Mouse (Mus musculus) hindbrain, postnatal 0 days (tissue): ENCODE measurements at regions not wholly inside any gene's neighbourhood (a gene's known extent, or its start where the extent isn't known, plus 50 kb on each side); places are given as distances from the start of the nearest gene placed in this dataset.

Experiments
- ATAC-seq: fragments of 200-750 bp; cut with Nextera tagmentation; 2 replicates; pipeline ENCODE4 v1.8.0; 2017; ENCODE audit warnings: mild to moderate bottlenecking, moderate TSS enrichment, moderate library complexity
- DNase-seq: peaks from one replicate; pipeline ENCODE4 v3.0.0-alpha.2; 2015; ENCODE audit warnings: low spot score
- H3K27ac ChIP-seq: fragments of 300-500 bp; sonication (generic); 2 replicates; pipeline ENCODE4 v1.5.1; 2014; ENCODE audit warnings: mild to moderate bottlenecking
- H3K27me3 ChIP-seq: fragments of 300-500 bp; sonication (generic); 2 replicates; pipeline ENCODE4 v1.6.1; 2014; ENCODE audit warnings: low read length, mixed read lengths; ENCODE audit not compliant: insufficient read depth
- H3K36me3 ChIP-seq: fragments of 300-500 bp; sonication (generic); 2 replicates; pipeline ENCODE4 v1.6.1; 2014; ENCODE audit warnings: low read length, mixed read lengths; ENCODE audit not compliant: insufficient read depth
- H3K4me1 ChIP-seq: fragments of 300-500 bp; sonication (generic); 2 replicates; pipeline ENCODE4 v1.6.1; 2014; ENCODE audit warnings: antibody characterized with exemption, low read length, mixed read lengths; ENCODE audit not compliant: insufficient read depth
- H3K4me2 ChIP-seq: fragments of 300-500 bp; sonication (generic); 2 replicates; pipeline ENCODE4 v1.6.1; 2014; ENCODE audit warnings: low read depth, mild to moderate bottlenecking, low read length, moderate library complexity, mixed read lengths
- H3K4me3 ChIP-seq: fragments of 300-500 bp; sonication (generic); 2 replicates; pipeline ENCODE4 v1.5.1; 2014; ENCODE audit warnings: low read length
- H3K9ac ChIP-seq: fragments of 300-500 bp; sonication (generic); replicated peaks from 2 replicates; pipeline ENCODE4 v1.6.1; 2014; ENCODE audit warnings: mild to moderate bottlenecking, low read length, moderate library complexity, mixed read lengths
- H3K9me3 ChIP-seq: fragments of 300-500 bp; sonication (generic); 2 replicates; pipeline ENCODE4 v1.6.1; 2016; ENCODE audit warnings: low read length, mixed read lengths
- CTCF ChIP-seq: IDR thresholded peaks from 2 replicates; pipeline ENCODE4 v1.5.1; 2016; ENCODE audit warnings: antibody characterized with exemption, control low read depth, low read depth
- WGBS: fragments of 180-500 bp; shearing (Covaris S2); extraction: QIAGEN DNeasy Blood & Tissue Kit; methylation state at CpG from one replicate; pipeline ENCODE4 v1.1.7; 2014; 5-methylcytosine and 5-hydroxymethylcytosine counted together

- Histone ChIP-seq H3K4me2 (no peak overlapping the region), H3K4me1 (no peaks in the 10 kb centered on the region), H3K9me3 (no peaks in the 10 kb centered on the region), H3K27ac (no peak overlapping the region), H3K27me3 (no peaks in the 10 kb centered on the region), H3K4me3 (no peak overlapping the region), H3K9ac (no peak overlapping the region), H3K36me3 (no peaks in the 10 kb centered on the region)
- WGBS, result 95% methylated on average over 1 of the region's 1 CpGs
- no peak for ATAC-seq
- no peak for TF ChIP-seq CTCF
- DNase-seq, result no peak
Measured at GRCm38 (mm10) chr10:37589009-37589408, 450.3 kb upstream of the Marcks start.

GRCm38 (mm10) chr10:37571171-37571570 lies 432.5 kb upstream of the Marcks start:
- WGBS, result 72% methylated on average over 2 of the region's 2 CpGs
- no peak for TF ChIP-seq CTCF

DNA sequence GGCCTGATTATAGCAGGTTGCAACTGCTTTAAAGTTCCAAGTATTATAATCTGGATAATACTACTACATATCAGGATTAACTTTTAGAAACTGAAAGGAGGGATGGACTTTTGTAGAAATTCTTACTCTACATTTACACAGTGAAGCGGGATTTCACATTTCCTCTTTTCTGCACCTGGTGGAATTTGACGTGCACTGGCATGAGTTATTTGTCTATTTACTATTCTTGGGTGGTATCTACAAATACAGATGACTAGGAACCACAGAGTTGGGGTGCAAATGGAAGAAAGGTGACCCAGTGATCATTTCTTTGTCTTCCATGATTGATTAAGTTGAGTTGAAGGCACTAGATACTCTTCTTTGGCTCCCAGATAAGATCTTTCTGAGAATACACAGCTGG lies 423.0 kb upstream of the Marcks start:
- Histone ChIP-seq H3K36me3 (no peaks in the 10 kb centered on the region), H3K4me3 (no peak overlapping the region), H3K27ac (no peak overlapping the region), H3K4me1 (no peaks in the 10 kb centered on the region), H3K4me2 (no peak overlapping the region), H3K9ac (no peak overlapping the region), H3K27me3 (no peaks in the 10 kb centered on the region), H3K9me3 (no peaks in the 10 kb centered on the region)
- no peak for DNase-seq
- no peak for TF ChIP-seq CTCF
- 93% methylated on average over 2 of the region's 2 CpGs for whole genome bisulfite sequencing
- ATAC-seq, result no peak

More at GRCm38 (mm10) chr10:37571171-37571570, 432.5 kb upstream of the Marcks start:
- Histone ChIP-seq H3K9ac (no peak overlapping the region), H3K27ac (no peak overlapping the region), H3K4me2 (no peak overlapping the region), H3K36me3 (no peaks in the 10 kb centered on the region), H3K9me3 (no peaks in the 10 kb centered on the region), H3K4me1 (no peaks in the 10 kb centered on the region), H3K4me3 (no peak overlapping the region), H3K27me3 (no peaks in the 10 kb centered on the region)
- DNase-seq (no peak), ATAC-seq (no peak)

DNA sequence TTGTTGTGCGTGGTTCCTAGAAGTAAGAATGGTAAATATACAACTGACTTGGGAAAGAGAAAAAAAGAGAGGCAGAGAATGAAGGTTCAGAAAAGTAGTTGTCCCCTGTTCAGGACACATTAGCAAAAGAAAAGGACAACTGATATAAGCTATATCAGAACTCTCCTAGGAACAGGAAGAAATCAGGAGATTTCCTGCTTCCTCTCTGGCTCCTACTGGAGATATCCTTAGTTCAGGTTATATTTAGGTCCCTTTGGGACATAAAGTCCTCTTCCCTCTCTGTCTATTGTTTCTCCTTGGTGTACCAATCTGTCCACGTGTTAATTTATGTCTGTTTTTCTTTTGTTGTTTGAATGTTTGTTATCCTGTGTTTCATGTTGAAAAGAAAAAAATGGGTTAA lies 410.7 kb upstream of the Marcks start:
- Histone ChIP-seq H3K4me3 (no peak overlapping the region), H3K4me1 (no peaks in the 10 kb centered on the region), H3K4me2 (no peak overlapping the region), H3K36me3 (no peaks in the 10 kb centered on the region), H3K9me3 (no peaks in the 10 kb centered on the region), H3K27ac (no peak overlapping the region), H3K27me3 (no peaks in the 10 kb centered on the region), H3K9ac (no peak overlapping the region)
- TF ChIP-seq CTCF, result no peak
- 93% methylated on average over 2 of the region's 2 CpGs for WGBS
- ATAC-seq (no peak), DNase-seq (no peak)

GRCm38 (mm10) chr10:37540703-37541102 lies 402.0 kb upstream of the Marcks start:
- ATAC-seq, result no peak

GRCm38 (mm10) chr10:37505966-37506615 lies 367.4 kb upstream of the Marcks start:
- no peaks in the 10 kb centered on the region for H3K27me3 ChIP-seq
- ATAC-seq (no peak), DNase-seq (no peak)
- no peak overlapping the region for H3K4me3 ChIP-seq
- no peak overlapping the region for H3K4me2 ChIP-seq
- no peaks in the 10 kb centered on the region for H3K4me1 ChIP-seq
- WGBS, result 57% methylated on average over 3 of the region's 3 CpGs
- no peak for TF ChIP-seq CTCF
- no peaks in the 10 kb centered on the region for H3K9me3 ChIP-seq
- no peak overlapping the region for H3K27ac ChIP-seq
- no peaks in the 10 kb centered on the region for H3K36me3 ChIP-seq
- no peak overlapping the region for H3K9ac ChIP-seq

More at GRCm38 (mm10) chr10:37540703-37541102, 402.0 kb upstream of the Marcks start:
- H3K9me3 ChIP-seq, result no peaks in the 10 kb centered on the region
- no peak overlapping the region for H3K9ac ChIP-seq
- no peaks in the 10 kb centered on the region for H3K36me3 ChIP-seq
- H3K27ac ChIP-seq, result no peak overlapping the region
- H3K27me3 ChIP-seq, result no peaks in the 10 kb centered on the region
- no peaks in the 10 kb centered on the region for H3K4me1 ChIP-seq
- no peak for DNase-seq
- TF ChIP-seq CTCF, result no peak
- 69% methylated on average over 1 of the region's 1 CpGs for WGBS
- no peak overlapping the region for H3K4me2 ChIP-seq
- H3K4me3 ChIP-seq, result no peak overlapping the region

DNA sequence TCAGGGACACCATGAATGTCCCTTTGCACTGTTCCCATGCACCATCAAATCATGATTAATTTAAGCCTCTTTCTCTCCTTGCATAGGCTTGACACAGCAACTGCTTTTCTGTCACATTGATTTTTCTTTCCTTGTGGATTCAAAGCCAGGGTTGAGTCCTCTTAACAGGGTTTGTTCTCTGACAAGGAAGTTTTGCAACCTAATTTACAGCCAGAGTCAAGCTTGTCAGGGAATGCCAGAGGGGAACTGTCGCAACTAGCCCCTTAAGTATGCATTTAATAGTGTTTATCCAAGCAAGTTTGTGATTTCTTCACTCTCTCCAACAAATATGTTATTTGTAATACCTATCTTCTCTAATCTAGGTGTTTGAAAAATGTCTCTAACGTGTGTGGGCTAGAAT lies 365.7 kb upstream of the Marcks start:
- 58% methylated on average over 2 of the region's 2 CpGs for WGBS
- no peaks in the 10 kb centered on the region for H3K36me3 ChIP-seq
- ATAC-seq (no peak), DNase-seq (peak; percentile 3)
- no peak overlapping the region for H3K4me3 ChIP-seq
- no peaks in the 10 kb centered on the region for H3K9me3 ChIP-seq
- no peak overlapping the region for H3K4me2 ChIP-seq
- no peak overlapping the region for H3K27ac ChIP-seq
- H3K27me3 ChIP-seq, result no peaks in the 10 kb centered on the region
- H3K9ac ChIP-seq, result no peak overlapping the region
- H3K4me1 ChIP-seq, result no peaks in the 10 kb centered on the region
- TF ChIP-seq CTCF, result no peak
